Mouse (Mus musculus): ENCODE measurements around the gene Nrxn1.

DNA sequence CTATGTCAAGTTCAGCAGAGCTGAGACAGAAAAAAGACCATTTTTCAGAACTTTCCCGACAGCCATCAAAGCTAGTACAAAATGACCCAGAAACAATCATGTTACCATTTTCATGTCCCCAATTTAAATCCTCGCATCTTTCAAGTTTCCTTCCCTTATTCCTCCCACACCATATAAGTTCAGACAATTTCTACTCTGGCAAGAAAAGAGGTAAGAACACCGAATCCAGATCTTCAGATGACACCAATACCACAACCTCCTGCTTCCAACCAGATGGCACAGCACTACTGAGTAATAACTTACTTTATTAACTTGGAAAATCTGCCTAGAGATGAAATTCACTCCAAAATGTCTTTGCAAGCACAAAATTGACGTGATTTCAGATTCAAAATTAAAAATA, 730.7 kb downstream of the Nrxn1 start:
- TF ChIP-seq EP300 (IDR thresholded peaks at IDR 0.05; ENCODE audit: insufficient read depth, low read depth, low read length) = no peak
- no peak for TF ChIP-seq CTCF (IDR thresholded peaks at IDR 0.05)
